Mouse (Mus musculus) CD4-positive naive resting alpha-beta T cell, adult 57 days (primary cell): Measurements from ENCODE around the gene Angptl8. TPM values are rescaled to one million over a fixed set of nuclear protein-coding genes. Genes with fewer than 3 reads are reported as not detected.

Experiments
- total RNA-seq: library from RNA; stranded (reverse); gene quantifications from one replicate; pipeline ENCODE4 v1.2.4, GENCODE M21; 2023

The Angptl8 gene
- not detected for total RNA-seq

DNA sequence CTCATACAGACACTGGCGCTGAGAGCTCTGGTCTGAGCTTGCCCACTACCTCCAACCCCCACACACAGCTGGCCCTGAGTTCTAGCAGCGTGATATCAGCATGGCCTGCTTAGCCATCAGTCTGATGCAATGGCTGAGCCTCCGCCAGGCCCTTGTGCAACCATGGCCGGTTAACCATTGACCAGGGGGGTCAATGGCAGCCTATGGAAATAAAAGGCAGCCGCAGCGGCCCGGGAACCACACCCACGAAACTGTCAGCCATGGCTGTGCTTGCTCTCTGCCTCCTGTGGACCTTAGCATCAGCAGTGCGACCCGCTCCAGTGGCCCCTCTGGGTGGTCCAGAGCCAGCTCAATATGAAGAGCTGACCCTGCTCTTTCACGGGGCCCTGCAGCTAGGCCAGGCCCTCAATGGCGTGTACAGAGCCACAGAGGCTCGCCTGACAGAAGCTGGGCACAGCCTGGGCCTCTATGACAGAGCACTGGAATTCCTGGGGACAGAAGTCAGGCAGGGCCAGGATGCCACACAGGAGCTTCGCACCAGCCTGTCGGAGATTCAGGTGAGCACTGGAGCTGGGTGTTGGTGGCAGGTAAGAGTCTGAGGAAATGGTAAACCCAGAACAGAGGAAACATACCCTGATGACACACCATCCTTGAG lies at the start of gene Angptl8:
TSS of gene Angptl8 (plus strand) at position 253 of the 655 bp plus-strand sequence.

DNA sequence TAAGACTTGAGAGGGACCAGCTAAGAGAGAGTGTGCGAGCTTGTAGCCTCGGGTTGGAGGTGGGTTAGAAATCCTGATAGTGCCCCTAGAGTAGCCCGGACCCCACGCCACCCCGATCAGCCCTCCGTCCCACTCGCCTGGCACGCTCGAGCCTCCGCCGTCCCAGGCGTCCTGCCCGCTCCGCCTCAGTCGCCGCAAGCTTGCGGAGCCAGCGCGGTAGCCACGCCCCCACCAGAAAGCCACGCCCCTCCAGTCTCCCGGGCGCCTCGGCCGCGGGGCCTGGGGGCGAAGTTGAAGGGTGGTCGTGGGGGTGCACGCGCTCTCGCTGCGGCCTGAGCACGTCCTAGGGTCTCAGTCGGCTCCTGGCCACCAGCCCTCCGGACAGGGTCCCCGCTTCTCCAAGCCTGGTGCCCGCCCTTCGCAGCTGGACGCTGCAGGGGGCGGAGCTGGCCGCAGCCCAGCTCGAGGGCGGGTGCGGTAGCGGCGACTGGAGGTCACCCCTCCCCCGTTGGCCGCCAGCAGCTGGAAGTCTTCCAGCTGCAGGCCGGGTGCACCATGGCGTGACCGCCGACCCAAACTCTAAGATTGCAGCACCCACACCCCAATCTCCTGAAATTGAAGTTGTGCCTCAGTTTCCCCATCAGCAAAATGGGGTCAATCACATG lies 36.8 kb upstream of the Angptl8 start, which contains the start of gene Kank2:
TSS of gene Kank2 (minus strand) at position 400 of the 665 bp plus-strand sequence.

DNA sequence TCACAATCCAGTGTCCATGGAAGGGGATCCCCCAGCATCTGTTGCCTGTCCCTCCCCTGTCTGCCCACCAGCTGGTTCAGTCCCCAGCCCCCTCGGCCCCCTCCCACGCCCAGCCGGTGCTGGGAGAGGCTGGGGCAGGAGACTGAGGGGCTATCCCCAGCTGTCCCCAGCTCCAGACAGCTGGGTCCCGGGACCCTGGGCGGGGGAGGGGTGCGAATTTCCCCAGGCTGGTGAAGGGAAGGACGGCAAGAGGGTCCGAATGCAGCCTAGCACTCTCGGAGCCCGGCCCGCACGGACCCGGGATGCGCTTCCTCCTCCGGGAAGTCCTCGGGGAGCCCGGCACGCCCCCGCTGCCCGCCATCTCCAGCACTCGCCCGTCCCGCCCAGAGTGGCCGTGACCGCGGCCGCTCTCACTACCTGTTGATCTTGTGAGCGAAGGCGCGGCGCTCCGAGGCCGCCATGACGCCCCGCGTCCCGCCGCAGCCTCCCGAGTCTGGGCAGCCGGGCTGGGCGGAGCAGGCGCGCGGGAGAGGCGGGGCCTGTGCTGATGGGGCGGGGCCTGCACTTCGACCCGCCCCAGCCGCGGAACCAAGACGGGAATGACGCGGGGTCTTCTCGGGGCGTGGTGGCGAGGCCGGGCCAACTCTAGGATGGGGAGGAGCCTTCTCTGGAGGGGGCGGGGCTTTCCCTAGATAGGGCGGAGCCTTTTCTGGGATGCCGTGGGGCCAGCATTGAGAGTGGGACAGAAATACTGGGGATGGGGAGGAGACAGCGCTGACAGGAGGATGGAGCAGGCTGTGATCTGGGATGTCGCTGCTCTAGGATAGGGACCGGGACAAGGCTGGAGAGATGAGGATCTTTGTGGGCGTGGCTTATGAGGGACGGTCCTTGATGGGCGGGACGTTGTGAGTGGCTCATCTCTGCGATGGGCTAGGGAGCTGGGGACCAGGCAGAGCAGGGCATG lies 17.1 kb downstream of the Angptl8 start, which contains the start of gene Dock6:
TSS of gene Dock6 (minus strand) at position 508 of the 964 bp plus-strand sequence.

Other genes with a start within 250 kb of the Angptl8 start
- 29.6 TPM for gene Timm29, start 242.8 kb upstream of the Angptl8 start, total RNA-seq
- gene Yipf2, start 242.7 kb upstream of the Angptl8 start, total RNA-seq = 13.5 TPM
- 88.7 TPM for gene Smarca4, start 219.3 kb upstream of the Angptl8 start, total RNA-seq
- gene Ldlr, start 112.0 kb upstream of the Angptl8 start, total RNA-seq = 56.5 TPM
- 1.9 TPM for gene Spc24, start 75.2 kb upstream of the Angptl8 start, total RNA-seq
- gene Kank2, start 36.8 kb upstream of the Angptl8 start, total RNA-seq = 0.33 TPM
- gene Dock6, start 17.1 kb downstream of the Angptl8 start, total RNA-seq = 5.2 TPM
- 19.6 TPM for gene Rab3d, start 82.7 kb downstream of the Angptl8 start, total RNA-seq
- not detected for gene Ccdc159, start 92.0 kb downstream of the Angptl8 start, total RNA-seq
- not detected for gene Tmem205, start 92.0 kb downstream of the Angptl8 start, total RNA-seq
- gene Plppr2, start 101.5 kb downstream of the Angptl8 start, total RNA-seq = 1.0 TPM
- gene Swsap1, start 120.2 kb downstream of the Angptl8 start, total RNA-seq = 7.9 TPM
- gene Epor, start 128.0 kb downstream of the Angptl8 start, total RNA-seq = 0.53 TPM
- gene Rgl3, start 153.9 kb downstream of the Angptl8 start, total RNA-seq = not detected
- gene Ccdc151, start 167.1 kb downstream of the Angptl8 start, total RNA-seq = not detected
- 91.3 TPM for gene Prkcsh, start 167.3 kb downstream of the Angptl8 start, total RNA-seq
- gene Elavl3, start 216.5 kb downstream of the Angptl8 start, total RNA-seq = not detected
- not detected for gene Gm49318, start 235.7 kb downstream of the Angptl8 start, total RNA-seq
- 28.7 TPM for gene Zfp653, start 235.9 kb downstream of the Angptl8 start, total RNA-seq
- gene Ecsit, start 249.9 kb downstream of the Angptl8 start, total RNA-seq = 29.4 TPM